Mouse (Mus musculus): ENCODE results near the gene Ppp4r3a. TPM values are rescaled to one million over a fixed set of nuclear protein-coding genes. Genes with fewer than 3 reads are reported as not detected.
A peak's percentile ranks its signal among the peaks of the same experiment; 100 is the strongest.

The Ppp4r3a gene
- polyA plus RNA-seq, 1 experiment from 2014 or later = 18.9 TPM

- Histone ChIP-seq H3K9me3 (replicated peaks) (no peaks in the 10 kb centered on the region), H3K4me1 (replicated peaks) (peaks cover 96% of the 10 kb centered on the region), H3K27me3 (no peaks in the 10 kb centered on the region), H3K9ac (no peak overlapping the region), H3K4me2 (no peak overlapping the region), H3K4me3 (replicated peaks) (no peak overlapping the region), H3K36me3 (replicated peaks) (no peaks in the 10 kb centered on the region), H3K27ac (replicated peaks) (no peak overlapping the region)
- ATAC-seq (ENCODE audit: insufficient read depth) = no peak
- 60% methylated on average over 8 of the region's 8 CpGs for WGBS (ENCODE audit: insufficient replicate concordance)
These were observed 70.3 kb downstream of the Ppp4r3a start for GRCm38 (mm10) chr12:101013078-101013665.

GRCm38 (mm10) chr12:101012197-101013077 lies 71.1 kb downstream of the Ppp4r3a start:
- H3K9me3 ChIP-seq (replicated peaks) = no peaks in the 10 kb centered on the region
- no peaks in the 10 kb centered on the region for H3K27me3 ChIP-seq
- H3K4me1 ChIP-seq (replicated peaks) = peaks cover 96% of the 10 kb centered on the region
- no peak overlapping the region for H3K4me3 ChIP-seq (replicated peaks)
- H3K27ac ChIP-seq (replicated peaks) = no peak overlapping the region; the same call in 1 of the 2 replicates
- H3K36me3 ChIP-seq (replicated peaks) = no peaks in the 10 kb centered on the region
- H3K9ac ChIP-seq = no peak overlapping the region; the same call in 1 of the 2 replicates
- H3K4me2 ChIP-seq = peak overlapping the region; percentile 13
- WGBS (ENCODE audit: insufficient replicate concordance) = 48% methylated on average over 17 of the region's 17 CpGs
- no peak for ATAC-seq (ENCODE audit: insufficient read depth)

DNA sequence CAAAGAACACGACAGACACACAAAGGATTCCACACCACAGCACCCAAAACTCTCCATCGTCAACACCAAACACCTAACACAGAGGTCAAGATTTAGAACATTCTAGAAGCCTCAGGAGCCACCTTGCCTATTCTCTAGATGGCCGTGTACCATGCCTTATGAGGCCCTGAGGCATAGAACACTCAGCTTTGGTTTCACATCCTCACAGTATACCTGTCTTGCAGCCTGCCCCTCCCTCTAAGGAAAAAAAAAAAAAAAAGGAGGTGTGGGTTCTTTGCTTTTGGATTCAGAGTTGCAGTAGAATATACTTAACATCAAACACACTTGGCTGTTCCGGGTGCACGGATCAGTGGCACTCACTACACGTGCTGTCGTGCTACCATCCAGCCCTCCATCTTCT lies 72.5 kb downstream of the Ppp4r3a start:
- no peaks in the 10 kb centered on the region for H3K36me3 ChIP-seq (replicated peaks)
- 0 out of 2 replicates have a peak overlapping the region, but pooled peaks have one; percentile 64 for H3K27ac ChIP-seq (replicated peaks)
- H3K4me2 ChIP-seq = no peak overlapping the region
- no peak overlapping the region for H3K9ac ChIP-seq
- no peak for ATAC-seq (ENCODE audit: insufficient read depth)
- no peak overlapping the region for H3K4me3 ChIP-seq (replicated peaks)
- no peaks in the 10 kb centered on the region for H3K27me3 ChIP-seq
- 81% methylated on average over 7 of the region's 7 CpGs for WGBS (ENCODE audit: insufficient replicate concordance)
- no peaks in the 10 kb centered on the region for H3K9me3 ChIP-seq (replicated peaks)
- H3K4me1 ChIP-seq (replicated peaks) = peaks cover 96% of the 10 kb centered on the region

DNA sequence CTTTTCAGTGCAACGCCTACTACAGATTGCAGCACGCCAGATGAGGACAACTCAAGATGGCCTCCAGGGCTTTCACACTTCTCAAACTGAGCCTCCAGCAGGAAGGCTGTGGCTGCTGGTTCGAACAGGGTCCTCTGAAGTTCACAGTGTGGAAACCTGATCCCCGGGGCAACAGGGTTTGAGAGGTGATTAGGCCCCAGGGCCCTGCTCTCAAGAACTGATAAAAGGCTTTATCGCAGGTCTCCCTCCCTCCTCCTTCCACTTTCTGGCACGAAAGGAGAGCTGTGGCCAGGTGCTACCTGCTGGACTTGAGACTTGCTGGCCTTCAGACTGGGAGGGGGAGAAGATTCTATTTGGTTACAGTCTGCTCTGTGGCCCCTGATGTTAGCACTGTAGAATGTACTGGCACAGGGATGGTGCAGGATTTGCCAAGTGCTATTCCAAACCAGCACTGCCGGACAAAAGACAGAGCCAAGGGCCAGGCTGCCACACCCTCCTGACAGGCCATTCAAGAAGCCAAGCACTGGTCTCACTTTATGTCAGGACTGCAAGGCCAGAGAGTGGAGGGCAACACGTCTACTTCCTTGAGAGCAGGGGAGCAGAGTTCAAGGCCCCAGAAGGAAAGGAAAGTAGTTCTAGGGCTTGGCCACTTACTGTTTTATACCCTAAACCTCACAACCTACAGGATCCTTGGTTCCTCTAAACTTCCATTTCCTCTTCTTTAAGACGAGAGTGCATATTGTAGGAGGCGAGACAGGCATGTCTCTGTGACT lies 73.2 kb downstream of the Ppp4r3a start:
- H3K36me3 ChIP-seq (replicated peaks) = no peaks in the 10 kb centered on the region; the same call in 1 of the 2 replicates
- peak overlapping the region; percentile 47 for H3K4me2 ChIP-seq
- peak overlapping the region; percentile 64 for H3K27ac ChIP-seq (replicated peaks)
- H3K9me3 ChIP-seq (replicated peaks) = no peaks in the 10 kb centered on the region
- 26% methylated on average over 10 of the region's 10 CpGs for WGBS (ENCODE audit: insufficient replicate concordance)
- ATAC-seq (ENCODE audit: insufficient read depth) = peak; percentile 51
- no peaks in the 10 kb centered on the region for H3K27me3 ChIP-seq
- peaks cover 96% of the 10 kb centered on the region for H3K4me1 ChIP-seq (replicated peaks)
- H3K4me3 ChIP-seq (replicated peaks) = no peak overlapping the region
- no peak overlapping the region for H3K9ac ChIP-seq

DNA sequence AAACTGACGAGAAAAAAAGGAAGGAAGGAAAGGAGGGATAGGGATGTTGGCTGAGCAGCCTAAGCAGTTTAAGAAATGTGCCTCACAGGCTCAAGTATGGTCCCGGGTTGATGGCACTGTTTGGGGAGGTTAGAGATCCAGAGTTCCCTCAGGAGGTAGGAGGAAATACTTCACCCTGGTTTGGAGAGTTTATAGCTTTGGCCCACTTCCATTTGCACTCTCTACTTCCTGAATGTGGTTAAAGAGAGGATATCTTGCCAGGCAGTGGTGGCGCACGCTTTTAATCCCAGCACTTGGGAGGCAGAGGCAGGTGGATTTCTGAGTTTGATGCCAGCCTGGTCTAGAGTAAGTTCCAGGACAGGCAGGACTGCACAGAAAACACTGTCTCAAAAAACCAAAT lies 74.3 kb downstream of the Ppp4r3a start:
- 63% methylated on average over 4 of the region's 4 CpGs for WGBS (ENCODE audit: insufficient replicate concordance)
- Histone ChIP-seq H3K9ac (no peak overlapping the region), H3K36me3 (replicated peaks) (no peaks in the 10 kb centered on the region; the same call in 1 of the 2 replicates), H3K27me3 (no peaks in the 10 kb centered on the region), H3K4me2 (no peak overlapping the region), H3K27ac (replicated peaks) (peak overlapping the region; percentile 64; the same call in 1 of the 2 replicates), H3K9me3 (replicated peaks) (no peaks in the 10 kb centered on the region), H3K4me1 (replicated peaks) (peaks cover 89% of the 10 kb centered on the region), H3K4me3 (replicated peaks) (no peak overlapping the region)
- ATAC-seq (ENCODE audit: insufficient read depth) = no peak

- Histone ChIP-seq H3K27ac (replicated peaks) (peak overlapping the region; percentile 8; the same call in 1 of the 2 replicates), H3K9ac (no peak overlapping the region), H3K4me2 (no peak overlapping the region; the same call in 1 of the 2 replicates)
These were observed 74.9 kb downstream of the Ppp4r3a start for GRCm38 (mm10) chr12:101008648-101009047.

DNA sequence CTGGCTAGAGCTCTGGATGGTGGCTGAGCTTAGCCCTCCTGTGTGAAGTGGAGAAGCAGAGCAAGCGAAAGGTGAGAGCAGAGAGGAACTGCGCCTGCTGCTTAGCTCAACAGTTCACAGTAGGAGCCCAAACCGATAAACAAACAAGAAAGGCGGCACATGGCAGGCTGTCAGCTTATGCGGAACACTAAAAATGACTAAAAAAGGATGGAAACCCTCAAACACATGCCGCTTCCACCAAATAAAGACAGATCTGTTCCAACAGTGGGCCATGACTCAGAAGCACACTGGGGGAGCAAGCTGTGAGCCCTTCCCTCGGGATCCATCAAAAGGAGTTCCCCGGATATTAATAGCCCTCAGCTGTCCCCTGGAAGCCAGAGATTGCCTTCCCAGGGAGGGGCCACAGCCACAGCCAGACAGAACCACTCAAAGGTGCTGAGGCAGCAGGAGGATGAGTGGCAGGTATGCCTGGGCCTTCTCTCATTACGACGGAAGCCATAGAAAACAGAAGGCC lies 75.5 kb downstream of the Ppp4r3a start:
- peak overlapping the region; percentile 25; the same call in 1 of the 2 replicates for H3K9ac ChIP-seq
- H3K4me1 ChIP-seq (replicated peaks) = peaks cover 87% of the 10 kb centered on the region
- no peaks in the 10 kb centered on the region; the same call in 1 of the 2 replicates for H3K36me3 ChIP-seq (replicated peaks)
- 0 out of 2 replicates have a peak overlapping the region, but pooled peaks have one; percentile 38 for H3K27ac ChIP-seq (replicated peaks)
- WGBS (ENCODE audit: insufficient replicate concordance) = 51% methylated on average over 10 of the region's 10 CpGs
- no peak overlapping the region for H3K4me2 ChIP-seq
- H3K27me3 ChIP-seq = no peaks in the 10 kb centered on the region
- no peak for ATAC-seq (ENCODE audit: insufficient read depth)
- H3K9me3 ChIP-seq (replicated peaks) = no peaks in the 10 kb centered on the region
- H3K4me3 ChIP-seq (replicated peaks) = no peak overlapping the region

More at GRCm38 (mm10) chr12:101008648-101009047, 74.9 kb downstream of the Ppp4r3a start:
- Histone ChIP-seq H3K4me1 (replicated peaks) (peaks cover 84% of the 10 kb centered on the region), H3K9me3 (replicated peaks) (no peaks in the 10 kb centered on the region), H3K27me3 (no peaks in the 10 kb centered on the region), H3K4me3 (replicated peaks) (no peak overlapping the region), H3K36me3 (replicated peaks) (no peaks in the 10 kb centered on the region; the same call in 1 of the 2 replicates)
- WGBS (ENCODE audit: insufficient replicate concordance) = 42% methylated on average over 4 of the region's 4 CpGs
- ATAC-seq (ENCODE audit: insufficient read depth) = no peak

DNA sequence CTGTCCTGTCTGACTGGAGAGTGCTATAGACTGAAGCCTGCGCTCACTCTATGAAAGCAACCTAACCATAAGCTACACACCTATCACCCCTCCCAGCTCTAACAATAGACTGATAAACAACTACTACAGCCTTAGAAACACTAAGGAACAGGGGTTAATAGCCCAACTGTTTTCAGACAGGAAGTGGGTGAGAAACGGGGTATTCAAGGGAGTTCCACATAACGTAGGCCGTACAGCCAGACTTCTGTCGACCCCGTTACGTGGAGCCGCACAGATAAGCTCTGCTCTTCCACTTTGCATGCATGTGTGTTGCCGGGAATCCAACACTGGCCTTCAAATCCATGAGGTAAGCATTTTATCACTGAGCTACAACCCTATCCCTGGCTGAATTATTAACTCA lies 76.1 kb downstream of the Ppp4r3a start:
- no peaks in the 10 kb centered on the region for H3K9me3 ChIP-seq (replicated peaks)
- WGBS (ENCODE audit: insufficient replicate concordance) = 23% methylated on average over 9 of the region's 9 CpGs
- H3K27me3 ChIP-seq = no peaks in the 10 kb centered on the region
- H3K4me1 ChIP-seq (replicated peaks) = peaks cover 87% of the 10 kb centered on the region
- H3K27ac ChIP-seq (replicated peaks) = no peak overlapping the region
- no peaks in the 10 kb centered on the region; the same call in 1 of the 2 replicates for H3K36me3 ChIP-seq (replicated peaks)
- no peak for ATAC-seq (ENCODE audit: insufficient read depth)
- no peak overlapping the region for H3K4me3 ChIP-seq (replicated peaks)
- no peak overlapping the region for H3K9ac ChIP-seq
- H3K4me2 ChIP-seq = no peak overlapping the region

GRCm38 (mm10) chr12:101005665-101006420 lies 77.7 kb downstream of the Ppp4r3a start:
- Histone ChIP-seq H3K4me2 (no peak overlapping the region), H3K9ac (no peak overlapping the region), H3K9me3 (replicated peaks) (no peaks in the 10 kb centered on the region), H3K27me3 (no peaks in the 10 kb centered on the region), H3K36me3 (replicated peaks) (no peaks in the 10 kb centered on the region; the same call in 1 of the 2 replicates), H3K4me3 (replicated peaks) (no peak overlapping the region), H3K4me1 (replicated peaks) (peaks cover 87% of the 10 kb centered on the region), H3K27ac (replicated peaks) (no peak overlapping the region)
- no peak for ATAC-seq (ENCODE audit: insufficient read depth)
- WGBS (ENCODE audit: insufficient replicate concordance) = 80% methylated on average over 12 of the region's 12 CpGs

GRCm38 (mm10) chr12:101004982-101005381 lies 78.5 kb downstream of the Ppp4r3a start:
- Histone ChIP-seq H3K4me1 (replicated peaks) (peaks cover 87% of the 10 kb centered on the region), H3K4me2 (no peak overlapping the region), H3K27ac (replicated peaks) (0 out of 2 replicates have a peak overlapping the region, but pooled peaks have one; percentile 6), H3K36me3 (replicated peaks) (no peaks in the 10 kb centered on the region; the same call in 1 of the 2 replicates), H3K4me3 (replicated peaks) (no peak overlapping the region), H3K9me3 (replicated peaks) (no peaks in the 10 kb centered on the region), H3K9ac (no peak overlapping the region), H3K27me3 (no peaks in the 10 kb centered on the region)
- no peak for ATAC-seq (ENCODE audit: insufficient read depth)
- 88% methylated on average over 5 of the region's 5 CpGs for WGBS (ENCODE audit: insufficient replicate concordance)
